Mouse (Mus musculus) erythroblast, embryonic 14.5 days (primary cell): ENCODE measurements around the gene Gsdme.

Source experiments
- GATA1 ChIP-seq: IDR thresholded peaks from 2 replicates; pipeline ENCODE4 v1.6.1; 2012; ENCODE audit warnings: low read length, inconsistent platforms, mixed read lengths
- TAL1 ChIP-seq: IDR thresholded peaks from 3 replicates; pipeline ENCODE4 v1.6.1; 2012; ENCODE audit warnings: low read length, inconsistent platforms, mixed read lengths

GRCm38 (mm10) chr6:50168821-50169220 lies 94.8 kb downstream of the Gsdme start:
- no peak for TF ChIP-seq GATA1
- TF ChIP-seq TAL1 = no peak
